Comparison of ENCODE assay signal across 15 mouse cellular contexts in genomic region chr19:38022710-38023109, GRCm38 (mm10). TPM values are rescaled to one million over a fixed set of nuclear protein-coding genes. Genes with fewer than 3 reads are reported as not detected.
DNase-seq lines count a peak whose midpoint lies in the region; ATAC-seq and TF ChIP-seq lines count a peak whose summit lies in the region.
"Had no signal": no experiment of that assay in that cellular context is flagged by ENCODE, and none has a peak within 500 bp of the region (broad histone marks: within the 10 kb centered on the region; RNA-seq: fewer than 3 reads in every experiment).

No protein-coding gene starts in this region.

- H3K27ac ChIP-seq in liver, postnatal 0 days (ENCODE audit: low read depth): no peak overlapping the region
- peak overlapping the region; percentile 98 for H3K27ac ChIP-seq in embryonic fibroblast, embryonic 13.5 days (ENCODE audit: insufficient read depth, low read length)
- no peak overlapping the region for H3K27ac ChIP-seq in hindbrain, embryonic 11.5 days (ENCODE audit: low read depth, low read length)
- H3K27ac ChIP-seq: liver, embryonic 12.5 days; midbrain, embryonic 12.5 days had no signal

- peak; percentile 80 for DNase-seq in heart, adult 11 months
- no peak for DNase-seq in heart, postnatal 36 days
- no peak for DNase-seq in liver, postnatal 0 days
- DNase-seq in liver: no peak
- peak; percentile 31 for DNase-seq in skeletal muscle tissue, adult 2 months (ENCODE audit: low read depth, low spot score)
- DNase-seq in cerebellum, adult 9-10 months: no peak
- DNase-seq in hindbrain, embryonic 11.5 days (ENCODE audit: low spot score): no peak
- DNase-seq: adrenal gland, postnatal 25 days; cerebellum, postnatal 25 days; heart, postnatal 10 days; kidney, postnatal 25 days; lung, postnatal 10 days had no signal

- no peak overlapping the region for H3K4me2 ChIP-seq in liver, postnatal 0 days (ENCODE audit: low read depth, low read length)
- no peak overlapping the region for H3K4me2 ChIP-seq in hindbrain, embryonic 11.5 days (replicated peaks; ENCODE audit: low read depth, low read length)
- H3K4me2 ChIP-seq: liver, embryonic 12.5 days; midbrain, embryonic 12.5 days had no signal

- no peaks in the 10 kb centered on the region for H3K9me3 ChIP-seq in liver, postnatal 0 days (ENCODE audit: low read length)
- H3K9me3 ChIP-seq in hindbrain, embryonic 11.5 days (ENCODE audit: control insufficient read depth, low read length): no peaks in the 10 kb centered on the region
- H3K9me3 ChIP-seq: liver, embryonic 12.5 days; midbrain, embryonic 12.5 days had no signal

- ATAC-seq in liver, postnatal 0 days: 0 out of 2 replicates have a peak, but pooled peaks have one; percentile 14
- ATAC-seq in hindbrain, embryonic 11.5 days (ENCODE audit: low FRiP score): no peak
- ATAC-seq: liver, embryonic 12.5 days had no signal

- WGBS in liver, postnatal 0 days (ENCODE audit: insufficient replicate concordance): 10% methylated on average over 4 of the region's 4 CpGs
- WGBS in hindbrain, embryonic 11.5 days: 88% methylated on average over 4 of the region's 4 CpGs

- TF ChIP-seq POLR2A in embryonic fibroblast, embryonic 13.5 days (IDR thresholded peaks at IDR 0.05; ENCODE audit: low read depth, low read length): no peak; the same call in 1 of the 2 replicates

- H3K9ac ChIP-seq in liver, postnatal 0 days (replicated peaks): no peak overlapping the region
- no peak overlapping the region for H3K9ac ChIP-seq in hindbrain, embryonic 11.5 days (ENCODE audit: low read depth, low read length)
- H3K9ac ChIP-seq: liver, embryonic 12.5 days; midbrain, embryonic 12.5 days had no signal

- intact Hi-C loops in heart, postnatal 36 days (cut with DNase I): no loop called here

- TF ChIP-seq EP300 in liver, postnatal 0 days (IDR thresholded peaks at IDR 0.05; ENCODE audit: low read depth): no peak

- no peaks in the 10 kb centered on the region for H3K36me3 ChIP-seq in liver, postnatal 0 days (replicated peaks; ENCODE audit: insufficient read depth, low read length)
- H3K36me3 ChIP-seq in hindbrain, embryonic 11.5 days (ENCODE audit: control insufficient read depth, insufficient read depth, low read length): no peaks in the 10 kb centered on the region
- H3K36me3 ChIP-seq: liver, embryonic 12.5 days; midbrain, embryonic 12.5 days had no signal

- H3K27me3 ChIP-seq in liver, postnatal 0 days (ENCODE audit: insufficient read depth, low read length): no peaks in the 10 kb centered on the region
- no peaks in the 10 kb centered on the region for H3K27me3 ChIP-seq in hindbrain, embryonic 11.5 days (ENCODE audit: control insufficient read depth, insufficient read depth, low read length)
- H3K27me3 ChIP-seq: midbrain, embryonic 12.5 days had no signal

- no peak overlapping the region for H3K4me3 ChIP-seq in liver, postnatal 0 days (ENCODE audit: low read depth, low read length)
- no peak overlapping the region for H3K4me3 ChIP-seq in embryonic fibroblast, embryonic 13.5 days (ENCODE audit: insufficient read depth, low read length)
- no peak overlapping the region for H3K4me3 ChIP-seq in hindbrain, embryonic 11.5 days (ENCODE audit: low read depth, low read length)
- H3K4me3 ChIP-seq: liver, embryonic 12.5 days; midbrain, embryonic 12.5 days had no signal

- H3K4me1 ChIP-seq in liver, postnatal 0 days (ENCODE audit: insufficient read depth): peaks cover 35% of the 10 kb centered on the region
- H3K4me1 ChIP-seq in embryonic fibroblast, embryonic 13.5 days (ENCODE audit: control insufficient read depth, insufficient read depth, low read length): peaks cover 34% of the 10 kb centered on the region
- H3K4me1 ChIP-seq in hindbrain, embryonic 11.5 days (replicated peaks; ENCODE audit: control insufficient read depth, insufficient read depth, low read length): no peaks in the 10 kb centered on the region
- H3K4me1 ChIP-seq: midbrain, embryonic 12.5 days had no signal

- no peak for TF ChIP-seq CTCF in liver, postnatal 0 days (IDR thresholded peaks at IDR 0.05; ENCODE audit: low read depth)
- no peak for TF ChIP-seq CTCF in embryonic fibroblast, embryonic 13.5 days (IDR thresholded peaks at IDR 0.05; ENCODE audit: borderline replicate concordance, insufficient read depth, low read length)

RNA-seq across cellular contexts. Expression of gene Myof, which starts 20.7 kb away (rescaled TPM):
- 10 to 100 TPM; 10.3 to 10.8 TPM for total RNA-seq in heart, postnatal 36 days (2021)
- 1.6 and 1.7 TPM in 2 replicates for polyA plus RNA-seq in liver, postnatal 0 days (2015; fragmentation: Nextera tagmentation; extraction: Ambion mirVana)
- polyA plus RNA-seq in embryonic fibroblast, embryonic 13.5 days (2011; ENCODE audit: insufficient read length, low read depth, missing spikeins): 228 and 282 TPM in 2 replicates
- 3.4 and 5.3 TPM in 2 replicates for polyA plus RNA-seq in hindbrain, embryonic 11.5 days (2014; fragmentation: Nextera tagmentation; extraction: Ambion mirVana)

RNA-seq across cellular contexts. Expression of gene Cep55, which starts 32.1 kb away (rescaled TPM):
- under 1 TPM; 0.44 to 0.46 TPM for total RNA-seq in heart, postnatal 36 days (2021)
- 3.0 and 3.3 TPM in 2 replicates for polyA plus RNA-seq in liver, postnatal 0 days (2015; fragmentation: Nextera tagmentation; extraction: Ambion mirVana)
- 17.4 and 24.0 TPM in 2 replicates for polyA plus RNA-seq in embryonic fibroblast, embryonic 13.5 days (2011; ENCODE audit: insufficient read length, low read depth, missing spikeins)
- polyA plus RNA-seq in hindbrain, embryonic 11.5 days (2014; fragmentation: Nextera tagmentation; extraction: Ambion mirVana): 44.1 and 46.9 TPM in 2 replicates

Comparison
In these comparisons a context has a peak if more than half of its experiments do, and no peak if none do; other contexts are left out.
1. DNase-seq: peak in heart, adult 11 months (single experiment) and skeletal muscle tissue, adult 2 months (single experiment); none in heart, postnatal 36 days (0 of 2), liver, postnatal 0 days (single experiment), liver (single experiment), cerebellum, adult 9-10 months (single experiment) and hindbrain, embryonic 11.5 days (single experiment).
2. RNA of gene Myof, which starts 20.7 kb away (polyA plus RNA-seq): 228 to 282 TPM in embryonic fibroblast, embryonic 13.5 days; 3.4 to 5.3 TPM in hindbrain, embryonic 11.5 days and 1.6 to 1.7 TPM in liver, postnatal 0 days; every median in the first group is over 10 times any median in the second.